Mouse (Mus musculus): ENCODE results near the gene Pou2f1. TPM values are rescaled to one million over a fixed set of nuclear protein-coding genes. Genes with fewer than 3 reads are reported as not detected.

Gene Pou2f1
- total RNA-seq, 2 experiments from 2014 or later: 12.9 to 21.9 TPM

- ATAC-seq (ENCODE audit: poor library complexity, severe bottlenecking): no peak
These were observed 40.7 kb downstream of the Pou2f1 start for GRCm38 (mm10) chr1:165961676-165962364.

GRCm38 (mm10) chr1:165958159-165958558 is 44.3 kb downstream of the Pou2f1 start:
- ATAC-seq (ENCODE audit: poor library complexity, severe bottlenecking): no peak

GRCm38 (mm10) chr1:165948214-165948813 is 54.2 kb downstream of the Pou2f1 start:
- ATAC-seq (ENCODE audit: poor library complexity, severe bottlenecking): no peak

- ATAC-seq (ENCODE audit: poor library complexity, severe bottlenecking): no peak
These were observed 59.2 kb downstream of the Pou2f1 start for GRCm38 (mm10) chr1:165943270-165943669.

- ATAC-seq (ENCODE audit: poor library complexity, severe bottlenecking): no peak
These were observed 67.0 kb downstream of the Pou2f1 start for GRCm38 (mm10) chr1:165935466-165935818.

GRCm38 (mm10) chr1:165934648-165935465 is 67.6 kb downstream of the Pou2f1 start:
- peak; percentile 85 for ATAC-seq (ENCODE audit: poor library complexity, severe bottlenecking)

- no peak for ATAC-seq (ENCODE audit: poor library complexity, severe bottlenecking)
These were observed 68.4 kb downstream of the Pou2f1 start for GRCm38 (mm10) chr1:165933915-165934647.

- no peak for ATAC-seq (ENCODE audit: poor library complexity, severe bottlenecking)
These were observed 69.6 kb downstream of the Pou2f1 start for GRCm38 (mm10) chr1:165932842-165933241.

GRCm38 (mm10) chr1:165930510-165930909 is 72.0 kb downstream of the Pou2f1 start:
- ATAC-seq (ENCODE audit: poor library complexity, severe bottlenecking): no peak

GRCm38 (mm10) chr1:165927507-165928279 is 74.8 kb downstream of the Pou2f1 start:
- no peak for ATAC-seq (ENCODE audit: poor library complexity, severe bottlenecking)

GRCm38 (mm10) chr1:165925207-165925606 is 77.3 kb downstream of the Pou2f1 start:
- ATAC-seq (ENCODE audit: poor library complexity, severe bottlenecking): no peak

GRCm38 (mm10) chr1:165922488-165922887 is 80.0 kb downstream of the Pou2f1 start:
- no peak for ATAC-seq (ENCODE audit: poor library complexity, severe bottlenecking)

- ATAC-seq (ENCODE audit: poor library complexity, severe bottlenecking): no peak
These were observed 81.5 kb downstream of the Pou2f1 start for GRCm38 (mm10) chr1:165921026-165921425.

GRCm38 (mm10) chr1:165914416-165914801 is 88.1 kb downstream of the Pou2f1 start:
- ATAC-seq (ENCODE audit: poor library complexity, severe bottlenecking): no peak

GRCm38 (mm10) chr1:165913720-165914415 is 88.6 kb downstream of the Pou2f1 start:
- ATAC-seq (ENCODE audit: poor library complexity, severe bottlenecking): no peak

GRCm38 (mm10) chr1:165909471-165909870 is 93.0 kb downstream of the Pou2f1 start:
- ATAC-seq (ENCODE audit: poor library complexity, severe bottlenecking): no peak

- ATAC-seq (ENCODE audit: poor library complexity, severe bottlenecking): no peak
These were observed 93.7 kb downstream of the Pou2f1 start for GRCm38 (mm10) chr1:165908806-165909205.

GRCm38 (mm10) chr1:165908153-165908552 is 94.3 kb downstream of the Pou2f1 start:
- no peak for ATAC-seq (ENCODE audit: poor library complexity, severe bottlenecking)

GRCm38 (mm10) chr1:165903596-165903995 is 98.9 kb downstream of the Pou2f1 start:
- ATAC-seq (ENCODE audit: poor library complexity, severe bottlenecking): no peak

GRCm38 (mm10) chr1:165891686-165892085 is 110.8 kb downstream of the Pou2f1 start:
- ATAC-seq (ENCODE audit: poor library complexity, severe bottlenecking): no peak
